Mouse (Mus musculus) v-Abl transformed pro-B cells (cell line): ENCODE measurements around the gene Creb5.
"Not testable (repeated sequence)": the region's sequence is repeated elsewhere in the genome, so short reads cannot be mapped to it uniquely, and the experiment has no call there.

ENCODE experiments used
- in situ Hi-C, 2 experiments: fragments of 400-800 bp; cut with MboI; formaldehyde crosslinking; loops; one replicate each; pipeline ENCODE4 v1.15.1; 2025; ENCODE audit not compliant: unreplicated experiment in 2 of 2

The Creb5 gene

GRCm38 (mm10) chr6:53314126-53314525 is 27.1 kb downstream of the Creb5 start:
- in situ Hi-C loops, result no loop called here

DNA sequence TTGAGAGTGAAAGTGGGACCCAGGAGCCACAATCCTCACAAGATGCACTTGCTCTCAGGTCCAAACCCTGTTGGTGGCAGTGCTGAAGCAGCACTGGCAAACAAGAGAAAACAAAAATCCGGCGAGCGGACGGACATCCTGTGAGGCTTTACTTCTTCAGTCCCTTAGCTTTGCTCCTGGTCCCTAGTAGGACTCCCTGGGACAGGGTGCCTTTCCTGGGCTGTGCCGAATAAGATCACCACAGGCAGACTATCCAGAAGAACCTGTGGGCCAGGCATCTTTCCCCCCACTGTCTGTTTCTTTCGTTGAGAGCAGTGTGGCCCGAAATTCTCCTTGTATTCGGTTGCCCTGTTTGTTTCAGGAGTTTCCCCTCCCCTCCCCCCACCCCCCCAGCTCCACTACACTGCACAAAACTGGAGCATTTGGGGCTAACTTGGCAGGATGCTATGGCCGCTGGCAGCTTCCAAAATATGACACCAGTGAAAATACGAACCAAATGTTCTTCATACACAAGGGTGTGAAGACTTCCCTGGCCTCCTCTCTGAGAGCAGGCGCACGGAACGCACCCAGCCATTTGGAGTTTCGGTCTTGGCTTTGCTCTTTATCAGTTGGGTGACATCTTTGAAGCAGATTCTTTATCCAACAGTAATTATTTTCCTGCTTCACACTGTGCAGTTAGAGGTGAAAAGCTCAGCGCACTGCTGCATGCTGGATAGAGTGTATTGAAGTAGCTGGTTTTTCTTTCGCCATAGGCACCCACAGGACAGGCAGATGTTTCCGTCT is 32.7 kb downstream of the Creb5 start:
- in situ Hi-C loops, result no loop called here

- in situ Hi-C loops, result no loop called here
These were observed 50.3 kb downstream of the Creb5 start for GRCm38 (mm10) chr6:53337398-53337797.

DNA sequence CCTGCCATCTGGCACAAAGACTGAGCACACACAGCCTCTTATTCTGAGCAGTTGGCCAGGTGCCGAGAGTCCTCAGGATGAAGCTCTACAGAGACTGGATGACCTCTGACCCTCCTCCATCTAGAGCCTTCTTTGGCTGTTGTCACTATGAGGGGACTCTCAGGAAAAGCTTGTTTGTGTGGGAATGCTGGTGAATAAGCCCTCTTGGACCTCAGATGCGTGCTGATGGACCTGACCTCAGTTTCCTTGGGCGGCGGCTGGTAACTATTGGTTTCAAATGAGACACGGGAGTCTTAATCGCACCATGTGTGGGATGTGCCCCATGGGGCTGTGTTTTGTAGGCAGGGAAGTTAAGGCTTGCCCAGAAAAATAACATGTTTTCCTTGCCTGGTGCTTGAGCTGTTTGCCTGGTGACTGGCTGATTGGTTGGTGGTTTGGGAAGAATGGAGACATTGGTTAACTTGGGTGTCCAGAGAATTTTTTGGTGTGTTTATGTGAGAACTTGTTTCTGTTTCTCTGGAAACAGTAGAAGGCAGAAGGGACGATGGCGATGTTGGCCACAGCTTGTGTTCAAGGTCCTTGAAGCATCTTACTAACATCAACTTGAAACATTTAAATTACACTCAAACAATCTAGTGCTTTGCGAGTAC is 65.4 kb downstream of the Creb5 start:
- in situ Hi-C loops, result no loop called here

DNA sequence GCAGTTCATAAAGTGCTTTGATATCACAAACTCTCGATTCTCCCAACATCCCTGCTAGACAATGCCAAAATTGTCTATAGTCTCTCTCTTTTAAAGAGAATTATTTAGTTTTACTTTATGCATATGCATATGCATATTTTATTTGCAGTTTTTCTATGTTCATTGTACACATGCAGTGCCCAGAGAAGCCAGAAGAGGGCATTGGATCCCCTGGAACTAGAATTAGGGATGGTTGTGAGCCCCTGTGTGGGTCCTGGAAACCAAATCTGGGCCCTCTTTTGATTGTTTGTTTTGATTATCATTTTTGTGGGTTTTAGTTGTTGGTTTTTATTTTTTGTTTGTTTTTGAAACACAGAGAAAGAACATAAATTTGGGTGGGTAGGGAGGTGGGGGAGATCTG is 69.3 kb downstream of the Creb5 start:
- in situ Hi-C loops, result no loop called here

DNA sequence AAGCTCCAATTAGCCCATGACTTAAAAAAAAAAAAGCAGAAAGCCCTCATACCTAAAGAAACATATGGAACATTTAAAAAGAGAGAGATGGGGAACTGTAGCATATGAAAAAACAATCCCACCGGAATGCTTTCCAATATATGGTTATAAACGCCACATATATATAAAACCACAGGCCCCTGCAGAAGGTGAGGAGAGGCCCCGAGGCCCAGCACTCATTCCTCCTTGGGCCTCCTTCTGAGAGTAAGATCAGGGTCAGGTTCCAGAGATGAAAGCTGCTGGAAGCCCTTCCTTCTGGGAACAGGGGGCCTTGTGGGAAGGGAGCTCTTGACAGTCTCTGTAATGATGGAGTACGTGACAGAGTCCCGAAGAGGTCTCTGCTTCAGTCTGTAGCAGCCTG is 76.5 kb downstream of the Creb5 start:
- in situ Hi-C loops, result no loop called here

DNA sequence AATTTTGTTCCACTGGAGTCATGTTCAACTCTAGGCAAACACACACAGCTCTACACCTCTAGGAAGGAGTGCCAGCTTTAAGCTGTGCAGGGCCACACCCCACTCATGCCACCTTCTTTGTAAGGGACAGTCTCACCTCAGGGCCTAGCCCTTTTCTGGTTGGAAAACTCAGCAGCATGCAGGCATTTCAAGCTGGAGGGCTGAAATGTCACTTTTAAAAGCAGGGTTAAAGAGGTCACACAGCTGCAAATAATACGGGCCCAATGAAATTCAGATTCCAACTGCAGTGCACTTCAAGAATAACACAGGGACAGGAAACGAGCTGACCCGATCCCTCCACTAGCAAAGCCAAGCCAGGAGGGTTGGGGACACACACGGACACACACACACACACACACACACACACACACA is 76.9 kb downstream of the Creb5 start:
- in situ Hi-C loops, result no loop called here

DNA sequence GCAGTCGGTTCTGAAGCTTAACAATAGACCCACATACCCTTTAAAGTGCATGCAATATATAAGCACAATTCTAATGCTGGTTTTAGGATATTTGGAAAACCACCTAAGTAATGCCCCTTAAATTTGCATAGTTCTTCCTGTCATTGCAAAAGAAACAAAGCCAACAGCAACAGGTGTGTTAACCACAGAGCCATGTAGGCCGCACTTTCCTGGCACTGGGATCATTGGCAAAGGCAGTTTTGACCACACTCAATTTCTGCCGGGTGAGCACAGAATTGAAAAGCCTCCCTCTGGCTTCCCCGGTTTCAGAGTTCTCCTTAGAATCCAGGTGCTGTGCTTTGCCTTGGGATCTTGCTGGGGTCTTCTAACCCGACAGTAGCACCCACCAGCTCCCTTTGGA is 82.1 kb downstream of the Creb5 start:
- in situ Hi-C loops, result no loop called here

- in situ Hi-C loops, result no loop called here
These were observed 82.9 kb downstream of the Creb5 start for GRCm38 (mm10) chr6:53369928-53370327.

DNA sequence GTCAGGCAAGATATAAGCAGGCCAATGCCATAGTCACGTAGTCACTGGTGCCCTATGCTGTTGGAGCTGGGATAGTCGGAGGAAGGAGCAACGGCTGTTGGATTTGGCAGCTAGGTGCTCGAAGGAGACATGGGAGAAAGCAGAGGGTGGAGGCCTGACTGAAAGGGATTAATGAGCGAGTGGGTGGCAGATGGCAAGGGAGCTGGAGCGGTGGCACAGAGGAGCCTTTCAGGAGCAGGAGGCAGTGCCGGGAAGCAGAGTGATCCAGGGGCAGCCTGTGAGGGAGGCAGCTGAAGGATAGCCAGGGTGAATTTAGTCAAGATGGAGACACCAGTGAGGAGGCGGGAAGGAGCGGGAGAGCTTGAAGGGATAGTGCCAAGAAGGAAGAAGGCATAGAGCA is 84.9 kb downstream of the Creb5 start:
- in situ Hi-C loops, result no loop called here

DNA sequence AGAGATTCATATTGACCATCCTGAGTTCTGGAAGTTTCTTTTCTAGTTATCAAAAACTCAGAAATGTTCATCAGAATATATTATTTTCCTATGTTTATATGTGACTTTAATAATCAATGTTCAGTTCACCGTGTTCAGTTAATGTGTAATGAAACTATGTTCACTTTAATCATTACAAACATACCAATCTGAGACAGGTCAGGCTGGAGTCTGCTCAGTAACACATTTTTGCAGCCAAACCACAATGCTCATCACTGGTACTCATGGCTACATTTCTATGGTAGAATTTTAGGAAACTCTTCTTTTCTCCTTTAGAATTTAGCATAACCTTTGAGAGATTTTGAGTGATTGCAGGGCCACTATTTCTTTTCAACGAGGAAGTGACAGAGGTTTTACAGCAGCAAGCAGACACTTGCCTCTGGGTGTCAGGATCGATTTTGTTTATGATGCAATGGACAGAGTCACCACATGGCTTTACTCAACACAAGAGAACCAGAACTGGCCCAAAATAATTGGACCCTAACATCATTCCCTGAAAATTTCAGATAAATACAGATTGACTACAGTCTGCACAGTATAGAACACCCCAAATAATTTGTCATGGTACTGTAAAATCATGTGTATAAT is 87.4 kb downstream of the Creb5 start:
- in situ Hi-C loops, result no loop called here

DNA sequence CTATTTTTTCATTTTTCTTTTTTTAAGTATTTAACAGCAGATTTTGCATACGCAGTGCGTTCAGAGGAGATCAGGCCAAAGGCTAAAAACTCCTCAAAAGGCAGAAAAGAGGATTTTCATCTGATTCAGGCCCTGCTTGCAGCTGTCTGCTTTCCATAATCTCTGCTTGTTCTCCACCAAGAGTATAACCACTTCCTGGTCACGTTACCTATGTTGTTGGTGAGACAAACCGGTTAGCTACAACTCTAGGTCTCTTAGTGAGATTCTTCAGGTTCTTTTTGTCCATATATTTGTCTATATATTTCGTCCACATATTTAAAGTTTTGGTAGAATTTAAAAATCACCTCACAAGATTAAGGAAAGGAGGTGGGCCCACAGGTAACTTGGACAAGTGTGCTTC is 102.2 kb downstream of the Creb5 start:
- in situ Hi-C loops, result no loop called here

DNA sequence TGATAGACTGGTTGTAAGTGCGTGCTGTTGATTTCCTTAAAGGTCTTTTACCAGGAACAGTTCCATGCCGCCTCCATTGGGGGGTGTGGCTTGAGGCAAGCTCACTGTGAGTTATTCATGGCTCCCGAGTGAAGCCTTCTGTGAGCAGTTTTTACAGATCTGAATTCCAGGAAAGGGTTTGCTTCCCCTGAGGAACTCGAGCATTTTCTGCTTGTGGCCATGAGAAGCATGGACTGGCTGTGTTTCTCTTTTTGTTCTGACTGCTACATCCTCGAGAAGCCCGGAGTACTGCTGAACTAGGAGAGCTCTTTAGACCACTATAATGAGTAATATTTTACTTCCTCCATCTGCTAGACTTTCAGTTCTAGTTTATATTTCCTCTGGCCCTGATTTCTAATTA is 103.3 kb downstream of the Creb5 start:
- in situ Hi-C loops, result no loop called here

GRCm38 (mm10) chr6:53394026-53394425 is 107.0 kb downstream of the Creb5 start:
- in situ Hi-C loops, result no loop called here

- in situ Hi-C loops, result no loop called here
These were observed 108.1 kb downstream of the Creb5 start for GRCm38 (mm10) chr6:53395208-53395607.

GRCm38 (mm10) chr6:53396421-53396820 is 109.4 kb downstream of the Creb5 start:
- in situ Hi-C loops, result no loop called here

DNA sequence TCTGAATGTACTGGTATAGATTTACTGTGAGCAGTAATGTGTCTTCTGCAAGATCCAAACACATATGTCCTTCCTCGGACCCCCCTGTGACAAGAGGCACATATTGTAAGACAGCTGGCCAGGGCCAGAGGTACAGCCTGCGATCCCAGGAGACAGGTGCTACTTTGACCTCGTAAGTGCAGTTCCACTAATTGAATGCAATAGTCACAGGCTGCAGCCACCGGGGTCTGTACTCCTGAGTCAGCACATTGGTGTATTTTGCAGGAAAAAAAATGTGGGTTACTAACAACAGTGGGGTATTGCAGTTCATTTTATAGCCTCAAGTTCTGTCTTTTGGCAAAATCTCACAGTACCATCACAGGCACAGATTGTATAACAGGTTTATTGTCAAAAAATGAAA is 110.7 kb downstream of the Creb5 start:
- in situ Hi-C loops, result no loop called here

- in situ Hi-C loops, result no loop called here
These were observed 111.4 kb downstream of the Creb5 start for GRCm38 (mm10) chr6:53398297-53399140.

DNA sequence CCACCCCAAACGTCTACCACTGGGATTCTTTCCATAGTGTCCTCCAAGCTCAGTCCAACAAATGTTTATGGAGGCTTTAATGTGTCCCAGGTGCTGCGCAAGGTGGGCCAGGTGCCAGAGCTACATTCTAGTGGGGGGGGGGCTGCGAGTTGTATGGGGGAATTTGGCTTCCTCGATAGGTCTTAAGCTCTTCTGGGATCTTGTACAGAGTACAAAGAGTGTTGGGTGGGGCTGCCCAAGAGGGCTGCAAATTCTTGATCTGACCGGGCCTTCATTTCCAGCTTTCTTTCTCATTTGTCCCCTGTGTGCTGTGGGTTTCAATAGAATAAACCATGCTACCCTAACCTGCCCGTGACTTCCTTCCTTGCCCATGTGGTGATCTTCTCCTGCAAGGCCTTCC is 114.3 kb downstream of the Creb5 start:
- in situ Hi-C loops, result no loop called here

DNA sequence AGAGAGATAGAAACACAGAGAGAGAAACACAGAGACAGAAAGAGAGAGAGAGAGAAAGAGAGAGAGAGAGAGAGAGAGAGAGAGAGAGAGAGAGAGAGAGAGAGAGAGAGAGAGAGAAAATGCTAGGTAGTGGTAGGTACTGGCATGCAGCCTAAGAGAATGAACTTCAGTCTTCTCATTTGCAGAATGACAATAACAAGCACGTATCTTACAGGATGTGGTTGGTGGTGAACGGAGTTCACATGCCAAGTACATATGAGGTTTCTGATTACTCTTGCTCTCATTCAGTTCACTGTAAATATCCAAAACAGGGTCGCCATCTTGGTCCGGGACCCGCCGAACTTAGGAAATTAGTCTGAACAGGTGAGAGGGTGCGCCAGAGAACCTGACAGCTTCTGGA is 115.5 kb downstream of the Creb5 start:
- in situ Hi-C loops, result not testable (repeated sequence)

- in situ Hi-C loops, result no loop called here
These were observed 122.1 kb downstream of the Creb5 start for GRCm38 (mm10) chr6:53409183-53409582.
